Mouse (Mus musculus) layer of hippocampus, postnatal 25 days (tissue): ENCODE measurements around the gene Eps8l1. TPM values are rescaled to one million over a fixed set of nuclear protein-coding genes. Genes with fewer than 3 reads are reported as not detected.

Experiments
- microRNA-seq, 2 experiments: library from miRNA; unstranded; fragments of <30 nt; microRNA quantifications; one replicate each; pipeline ENCODE4 v1.2.0; 2021
- total RNA-seq, 2 experiments: library from RNA; stranded (reverse); gene quantifications; 2 replicates each; pipeline ENCODE4 v1.2.3; 2021

Gene Eps8l1
- total RNA-seq, 2 experiments from 2014 or later: 5.3 to 5.7 TPM

Small RNAs within 50 kb of the gene (microRNA-seq; reads per million reads assigned to microRNA genes)
- gene Gm24605: 0 reads per million in 2 experiments

Other genes starting within 250 kb of the Eps8l1 start
- gene Lilra5, start 222.9 kb upstream of the Eps8l1 start, total RNA-seq: not detected
- gene Ncr1, start 123.0 kb upstream of the Eps8l1 start, total RNA-seq: not detected
- not detected for gene Gp6, start 62.9 kb upstream of the Eps8l1 start, total RNA-seq
- gene Rdh13, start 15.0 kb upstream of the Eps8l1 start, total RNA-seq: 10 to 100 TPM; 23.3 to 27.8 TPM
- gene Ppp1r12c, start 41.0 kb downstream of the Eps8l1 start, total RNA-seq: 100 to 1,000 TPM; 128 to 167 TPM
- gene Tnnt1, start 55.7 kb downstream of the Eps8l1 start, total RNA-seq: 1 to 10 TPM; 1.5 to 1.9 TPM
- under 1 TPM in 1 of 2 experiments, not detected in 1; 0.44 TPM for gene Tnni3, start 63.6 kb downstream of the Eps8l1 start, total RNA-seq
- under 1 TPM; 0.34 to 0.38 TPM for gene Dnaaf3, start 71.8 kb downstream of the Eps8l1 start, total RNA-seq
- gene Syt5, start 86.9 kb downstream of the Eps8l1 start, total RNA-seq: 100 to 1,000 TPM; 213 to 232 TPM
- under 1 TPM; 0.27 to 0.42 TPM for gene Ptprh, start 143.4 kb downstream of the Eps8l1 start, total RNA-seq
- 10 to 100 TPM; 12.5 to 17.3 TPM for gene Tmem86b, start 170.7 kb downstream of the Eps8l1 start, total RNA-seq
- gene Ppp6r1, start 198.3 kb downstream of the Eps8l1 start, total RNA-seq: 100 to 1,000 TPM; 126 to 135 TPM
- 10 to 100 TPM; 89.0 to 91.9 TPM for gene Hspbp1, start 224.4 kb downstream of the Eps8l1 start, total RNA-seq
- 100 to 1,000 TPM; 330 to 348 TPM for gene Brsk1, start 229.9 kb downstream of the Eps8l1 start, total RNA-seq